Mouse (Mus musculus) hindbrain, embryonic 12.5 days (tissue): Measurements from ENCODE around the gene Safb. TPM values are rescaled to one million over a fixed set of nuclear protein-coding genes. Genes with fewer than 3 reads are reported as not detected.
A peak's percentile ranks its signal among the peaks of the same experiment; 100 is the strongest.
"Not testable (repeated sequence)": the region's sequence is repeated elsewhere in the genome, so short reads cannot be mapped to it uniquely, and the experiment has no call there.

ENCODE experiments used
- ATAC-seq: fragments of 200-750 bp; cut with Nextera tagmentation; 2 replicates; pipeline ENCODE4 v1.8.0; 2017; ENCODE audit warnings: moderate TSS enrichment; ENCODE audit not compliant: low FRiP score
- H3K27ac ChIP-seq: fragments of 300-500 bp; sonication (generic); 2 replicates; pipeline ENCODE4 v1.5.1; 2016; ENCODE audit warnings: mild to moderate bottlenecking
- H3K27me3 ChIP-seq: fragments of 300-500 bp; sonication (generic); 2 replicates; pipeline ENCODE4 v1.6.1; 2016; ENCODE audit warnings: mild to moderate bottlenecking
- H3K36me3 ChIP-seq: fragments of 300-500 bp; sonication (generic); 2 replicates; pipeline ENCODE4 v1.6.1; 2016; ENCODE audit warnings: mild to moderate bottlenecking
- H3K4me1 ChIP-seq: fragments of 300-500 bp; sonication (generic); 2 replicates; pipeline ENCODE4 v1.6.1; 2016
- H3K4me2 ChIP-seq: fragments of 300-500 bp; sonication (generic); replicated peaks from 2 replicates; pipeline ENCODE4 v1.6.1; 2016; ENCODE audit warnings: mild to moderate bottlenecking
- H3K4me3 ChIP-seq: fragments of 300-500 bp; sonication (generic); 2 replicates; pipeline ENCODE4 v1.5.1; 2016; ENCODE audit warnings: mild to moderate bottlenecking
- H3K9ac ChIP-seq: fragments of 300-500 bp; sonication (generic); 2 replicates; pipeline ENCODE4 v1.6.1; 2016; ENCODE audit warnings: mild to moderate bottlenecking, moderate library complexity
- H3K9me3 ChIP-seq: fragments of 300-500 bp; sonication (generic); replicated peaks from 2 replicates; pipeline ENCODE4 v1.6.1; 2016; ENCODE audit warnings: mild to moderate bottlenecking
- WGBS: fragments of 180-500 bp; shearing (Covaris S2); methylation state at CpG from one replicate; pipeline ENCODE4 v1.1.7; 2016; 5-methylcytosine and 5-hydroxymethylcytosine counted together
- polyA plus RNA-seq: library from polyadenylated mRNA; unstranded; fragments of >200 nt; fragmentation: Nextera tagmentation; extraction: Ambion mirVana; gene quantifications from 2 replicates; pipeline ENCODE4 v1.2.1, GENCODE M21; 2016

Gene Safb
- polyA plus RNA-seq, 1 experiment from 2014 or later: 161 TPM

GRCm38 (mm10) chr17:56603186-56604069 is 18.8 kb downstream of the Safb start:
- no peak overlapping the region for H3K27ac ChIP-seq

GRCm38 (mm10) chr17:56604070-56604380 is 19.4 kb downstream of the Safb start:
- H3K4me2 ChIP-seq: no peak overlapping the region
- no peaks in the 10 kb centered on the region for H3K9me3 ChIP-seq
- H3K4me3 ChIP-seq: no peak overlapping the region
- no peak for ATAC-seq
- no peaks in the 10 kb centered on the region for H3K27me3 ChIP-seq
- peaks cover 15% of the 10 kb centered on the region for H3K4me1 ChIP-seq
- 93% methylated on average over 9 of the region's 9 CpGs for WGBS
- no peak overlapping the region for H3K9ac ChIP-seq
- H3K36me3 ChIP-seq: peaks cover 85% of the 10 kb centered on the region
- no peak overlapping the region for H3K27ac ChIP-seq

More at GRCm38 (mm10) chr17:56603186-56604069, 18.8 kb downstream of the Safb start:
- H3K4me3 ChIP-seq: no peak overlapping the region
- no peak overlapping the region for H3K4me2 ChIP-seq
- no peak overlapping the region for H3K9ac ChIP-seq
- H3K9me3 ChIP-seq: no peaks in the 10 kb centered on the region
- ATAC-seq: no peak
- peaks cover 85% of the 10 kb centered on the region for H3K36me3 ChIP-seq
- H3K27me3 ChIP-seq: no peaks in the 10 kb centered on the region
- peaks cover 9% of the 10 kb centered on the region for H3K4me1 ChIP-seq
- 95% methylated on average over 28 of the region's 28 CpGs for WGBS

GRCm38 (mm10) chr17:56604422-56604821 is 19.8 kb downstream of the Safb start:
- Histone ChIP-seq H3K27ac (no peak overlapping the region), H3K4me2 (no peak overlapping the region), H3K9ac (no peak overlapping the region), H3K4me3 (no peak overlapping the region), H3K9me3 (no peaks in the 10 kb centered on the region), H3K4me1 (peaks cover 17% of the 10 kb centered on the region), H3K36me3 (peaks cover 82% of the 10 kb centered on the region), H3K27me3 (no peaks in the 10 kb centered on the region)
- ATAC-seq: no peak
- WGBS: 90% methylated on average over 3 of the region's 3 CpGs

GRCm38 (mm10) chr17:56605431-56605830 is 20.8 kb downstream of the Safb start:
- Histone ChIP-seq H3K4me1 (peaks cover 21% of the 10 kb centered on the region), H3K4me3 (no peak overlapping the region), H3K27me3 (no peaks in the 10 kb centered on the region), H3K27ac (no peak overlapping the region), H3K36me3 (peaks cover 72% of the 10 kb centered on the region), H3K9me3 (no peaks in the 10 kb centered on the region), H3K9ac (no peak overlapping the region), H3K4me2 (no peak overlapping the region)
- WGBS: 94% methylated on average over 9 of the region's 9 CpGs
- ATAC-seq: no peak

GRCm38 (mm10) chr17:56607521-56608062 is 23.0 kb downstream of the Safb start:
- H3K27me3 ChIP-seq: no peaks in the 10 kb centered on the region
- no peak for ATAC-seq
- H3K36me3 ChIP-seq: peaks cover 50% of the 10 kb centered on the region
- H3K9ac ChIP-seq: no peak overlapping the region
- no peak overlapping the region for H3K4me3 ChIP-seq
- H3K4me2 ChIP-seq: no peak overlapping the region
- H3K27ac ChIP-seq: no peak overlapping the region
- H3K9me3 ChIP-seq: no peaks in the 10 kb centered on the region
- H3K4me1 ChIP-seq: peaks cover 30% of the 10 kb centered on the region
- 74% methylated on average over 3 of the region's 3 CpGs for WGBS

GRCm38 (mm10) chr17:56608699-56609098 is 24.1 kb downstream of the Safb start:
- ATAC-seq: no peak
- Histone ChIP-seq H3K36me3 (peaks cover 39% of the 10 kb centered on the region), H3K27me3 (no peaks in the 10 kb centered on the region), H3K9me3 (no peaks in the 10 kb centered on the region), H3K27ac (peak overlapping the region; percentile 76; the same call in 1 of the 2 replicates), H3K4me1 (peaks cover 30% of the 10 kb centered on the region), H3K4me3 (peak overlapping the region; percentile 65), H3K4me2 (peak overlapping the region; percentile 75), H3K9ac (peak overlapping the region; percentile 76)
- WGBS: 70% methylated on average over 5 of the region's 5 CpGs

GRCm38 (mm10) chr17:56609452-56610171 is 25.0 kb downstream of the Safb start, which contains the start of gene 2410015M20Rik:
2410015M20Rik (minus strand) TSS chr17:56609771.
- Histone ChIP-seq H3K36me3 (peaks cover 33% of the 10 kb centered on the region), H3K4me3 (peak within 1 kb of the TSS; percentile 65), H3K9me3 (no peaks in the 10 kb centered on the region), H3K4me1 (peaks cover 36% of the 10 kb centered on the region), H3K27me3 (no peaks in the 10 kb centered on the region), H3K4me2 (peak within 1 kb of the TSS; percentile 75), H3K9ac (peak within 1 kb of the TSS; percentile 76), H3K27ac (peak within 1 kb of the TSS; percentile 76)
- WGBS: under 1% methylated on average over 44 of the region's 44 CpGs
- peak; percentile 91 for ATAC-seq

GRCm38 (mm10) chr17:56611323-56611722 is 26.7 kb downstream of the Safb start:
- H3K27ac ChIP-seq: no peak overlapping the region
- no peak overlapping the region for H3K9ac ChIP-seq
- no peaks in the 10 kb centered on the region for H3K27me3 ChIP-seq
- WGBS: 72% methylated on average over 2 of the region's 2 CpGs
- H3K4me2 ChIP-seq: no peak overlapping the region
- no peaks in the 10 kb centered on the region for H3K9me3 ChIP-seq
- ATAC-seq: no peak
- H3K4me3 ChIP-seq: no peak overlapping the region
- peaks cover 33% of the 10 kb centered on the region for H3K36me3 ChIP-seq
- peaks cover 45% of the 10 kb centered on the region for H3K4me1 ChIP-seq

- Histone ChIP-seq H3K4me1 (peaks cover 47% of the 10 kb centered on the region), H3K9me3 (no peaks in the 10 kb centered on the region), H3K4me2 (no peak overlapping the region), H3K27ac (no peak overlapping the region), H3K9ac (no peak overlapping the region), H3K4me3 (no peak overlapping the region), H3K27me3 (no peaks in the 10 kb centered on the region), H3K36me3 (peaks cover 33% of the 10 kb centered on the region)
- WGBS: 14% methylated on average over 14 of the region's 14 CpGs
- no peak for ATAC-seq
Observed at GRCm38 (mm10) chr17:56611861-56612564, 27.4 kb downstream of the Safb start.

GRCm38 (mm10) chr17:56612565-56612939 is 27.9 kb downstream of the Safb start:
- not testable (repeated sequence) for H3K27ac ChIP-seq, H3K9ac ChIP-seq, H3K27me3 ChIP-seq, H3K9me3 ChIP-seq, ATAC-seq, H3K4me2 ChIP-seq, H3K4me3 ChIP-seq
- peaks cover 34% of the 10 kb centered on the region for H3K36me3 ChIP-seq
- peaks cover 46% of the 10 kb centered on the region for H3K4me1 ChIP-seq
- 75% methylated on average over 10 of the region's 10 CpGs for WGBS

- Histone ChIP-seq H3K27me3 (no peaks in the 10 kb centered on the region), H3K4me2 (peak within 1 kb of the TSS; percentile 84), H3K9ac (peak within 1 kb of the TSS; percentile 90), H3K4me3 (peak within 1 kb of the TSS; percentile 71), H3K9me3 (no peaks in the 10 kb centered on the region), H3K27ac (peak within 1 kb of the TSS; percentile 91), H3K36me3 (peaks cover 40% of the 10 kb centered on the region), H3K4me1 (peaks cover 38% of the 10 kb centered on the region)
- ATAC-seq: peak; percentile 51
- under 1% methylated on average over 52 of the region's 52 CpGs for WGBS
Observed at GRCm38 (mm10) chr17:56613236-56613844, 28.7 kb downstream of the Safb start, which contains the start of gene Rpl36. Rpl36 (plus strand) TSS chr17:56613416.
